Mouse (Mus musculus): ENCODE measurements around the gene Sost.

DNA sequence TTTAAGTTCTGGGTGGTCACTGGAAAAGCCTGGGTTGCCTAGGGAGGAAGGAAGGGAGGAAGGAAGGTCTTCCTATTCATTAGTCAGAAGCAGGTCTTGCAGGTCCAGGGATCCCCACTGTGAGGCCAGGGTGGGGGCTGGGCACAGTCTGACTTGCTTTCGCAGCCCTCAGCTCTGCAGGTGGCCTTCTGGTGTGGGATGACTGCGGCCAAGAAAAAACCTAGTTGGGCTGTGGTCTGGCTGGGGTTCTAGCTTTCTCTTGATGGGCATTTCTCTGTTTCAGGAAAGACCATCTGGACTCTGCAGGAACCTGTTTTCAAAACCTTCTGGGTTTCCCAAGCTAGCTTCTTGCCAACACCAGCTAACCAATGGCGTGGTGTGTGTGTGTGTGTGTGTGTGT, 23.8 kb downstream of the Sost start:
- TF ChIP-seq CTCF (IDR thresholded peaks at IDR 0.05; ENCODE audit: low read depth) (no peak), EP300 (IDR thresholded peaks at IDR 0.05; ENCODE audit: low read depth) (no peak)
